Mouse (Mus musculus) MEL (cell line): ENCODE data around the gene Sec16b.

Experiments
- CTCF ChIP-seq, 3 experiments: IDR thresholded peaks in 2 of 3; conservative IDR thresholded peaks in 1 of 3; 2 replicates each; pipeline ENCODE4 v1.5.1; 2011 to 2012; ENCODE audit warnings: low read length in 3 of 3, low read depth in 2 of 3, mild to moderate bottlenecking in 2 of 3, improper control_type of control experiment in 1 of 3, inconsistent platforms in 1 of 3, mixed read lengths in 1 of 3, moderate library complexity in 1 of 3; ENCODE audit not compliant: control insufficient read depth in 1 of 3, insufficient read depth in 1 of 3, poor library complexity in 1 of 3, severe bottlenecking in 1 of 3
- EP300 ChIP-seq, 2 experiments: IDR thresholded peaks; 2 replicates each; pipeline ENCODE4 v1.6.1; 2011; ENCODE audit warnings: improper control_type of control experiment in 2 of 2, low read length in 2 of 2, low read depth in 1 of 2, mild to moderate bottlenecking in 1 of 2
- POLR2A ChIP-seq, 2 experiments: IDR thresholded peaks; 2 replicates each; pipeline ENCODE4 v1.6.1; 2011 to 2012; ENCODE audit warnings: low read length in 2 of 2, mild to moderate bottlenecking in 2 of 2, control low read depth in 1 of 2, improper control_type of control experiment in 1 of 2, low read depth in 1 of 2, moderate library complexity in 1 of 2; ENCODE audit not compliant: control insufficient read depth in 1 of 2, insufficient read depth in 1 of 2, poor library complexity in 1 of 2
- POLR2AphosphoS2 ChIP-seq: IDR thresholded peaks from 2 replicates; pipeline ENCODE4 v1.6.1; 2011; ENCODE audit warnings: low read length, improper control_type of control experiment
- POLR2AphosphoS5 ChIP-seq: IDR thresholded peaks from 2 replicates; pipeline ENCODE4 v1.6.1; 2012; ENCODE audit warnings: low read depth, borderline replicate concordance, mild to moderate bottlenecking, inconsistent platforms, low read length, moderate library complexity, mixed read lengths
- ZC3H11A ChIP-seq: IDR thresholded peaks from 2 replicates; pipeline ENCODE4 v1.6.1; 2012; ENCODE audit warnings: low read depth, mild to moderate bottlenecking, inconsistent platforms, low read length, improper control_type of control experiment
- ZMIZ1 ChIP-seq: IDR thresholded peaks from 2 replicates; pipeline ENCODE4 v1.6.1; 2012; ENCODE audit warnings: low read depth, mild to moderate bottlenecking, inconsistent platforms, low read length, improper control_type of control experiment, moderate library complexity

GRCm38 (mm10) chr1:157480090-157480489 is 26.4 kb upstream of the Sec16b start:
- TF ChIP-seq POLR2A (IDR thresholded peaks at IDR 0.05; ENCODE audit: control insufficient read depth in 1 of 2, insufficient read depth in 1 of 2, low read depth in 1 of 2, low read length in 2 of 2, poor library complexity in 1 of 2): no peak
- TF ChIP-seq ZMIZ1: no peak
- peak in 1 of 2 experiments; percentile 58; a peak in 2 of 4 replicates for TF ChIP-seq EP300 (IDR thresholded peaks at IDR 0.05; ENCODE audit: low read depth in 1 of 2, low read length in 2 of 2)
- TF ChIP-seq POLR2AphosphoS5: no peak
- TF ChIP-seq ZC3H11A: no peak
- no peak for TF ChIP-seq POLR2AphosphoS2
- no peak for TF ChIP-seq CTCF (IDR thresholded peaks at IDR 0.05 in 2 of 3, conservative IDR thresholded peaks at IDR 0.05 in 1 of 3; ENCODE audit: control insufficient read depth in 1 of 3, insufficient read depth in 1 of 3, low read depth in 2 of 3, low read length in 3 of 3, poor library complexity in 1 of 3, severe bottlenecking in 1 of 3)
